Mouse (Mus musculus) gastrocnemius, adult 2 months (tissue): ENCODE data around the gene Slc25a20. TPM values are rescaled to one million over a fixed set of nuclear protein-coding genes. Genes with fewer than 3 reads are reported as not detected.
"Not testable (repeated sequence)": the region's sequence is repeated elsewhere in the genome, so short reads cannot be mapped to it uniquely, and the experiment has no call there.

Experiments used
- DNase-seq: peaks from one replicate; pipeline ENCODE4 v3.0.0; 2022
- H3K27ac ChIP-seq: fragments of 200-600 bp; 2 replicates; pipeline ENCODE4 v1.8.1; 2022; ENCODE audit warnings: mild to moderate bottlenecking
- H3K4me3 ChIP-seq: fragments of 200-600 bp; 2 replicates; pipeline ENCODE4 v1.8.1; 2022; ENCODE audit warnings: mild to moderate bottlenecking, moderate library complexity
- CTCF ChIP-seq: fragments of 200-600 bp; IDR thresholded peaks from 2 replicates; pipeline ENCODE4 v1.8.1; 2022; ENCODE audit warnings: antibody characterized with exemption, mild to moderate bottlenecking, moderate library complexity
- intact Hi-C: fragments of 180-260 bp; cut with DNase I; formaldehyde crosslinking; loops from one replicate; pipeline ENCODE4 v1.15.1; 2025
- total RNA-seq, 2 experiments: library from RNA; stranded (reverse); gene quantifications; 2 replicates each; pipeline ENCODE4 v1.2.3; 2021

Slc25a20 gene
- total RNA-seq, 2 experiments from 2014 or later: 55.2 to 96.6 TPM

DNA sequence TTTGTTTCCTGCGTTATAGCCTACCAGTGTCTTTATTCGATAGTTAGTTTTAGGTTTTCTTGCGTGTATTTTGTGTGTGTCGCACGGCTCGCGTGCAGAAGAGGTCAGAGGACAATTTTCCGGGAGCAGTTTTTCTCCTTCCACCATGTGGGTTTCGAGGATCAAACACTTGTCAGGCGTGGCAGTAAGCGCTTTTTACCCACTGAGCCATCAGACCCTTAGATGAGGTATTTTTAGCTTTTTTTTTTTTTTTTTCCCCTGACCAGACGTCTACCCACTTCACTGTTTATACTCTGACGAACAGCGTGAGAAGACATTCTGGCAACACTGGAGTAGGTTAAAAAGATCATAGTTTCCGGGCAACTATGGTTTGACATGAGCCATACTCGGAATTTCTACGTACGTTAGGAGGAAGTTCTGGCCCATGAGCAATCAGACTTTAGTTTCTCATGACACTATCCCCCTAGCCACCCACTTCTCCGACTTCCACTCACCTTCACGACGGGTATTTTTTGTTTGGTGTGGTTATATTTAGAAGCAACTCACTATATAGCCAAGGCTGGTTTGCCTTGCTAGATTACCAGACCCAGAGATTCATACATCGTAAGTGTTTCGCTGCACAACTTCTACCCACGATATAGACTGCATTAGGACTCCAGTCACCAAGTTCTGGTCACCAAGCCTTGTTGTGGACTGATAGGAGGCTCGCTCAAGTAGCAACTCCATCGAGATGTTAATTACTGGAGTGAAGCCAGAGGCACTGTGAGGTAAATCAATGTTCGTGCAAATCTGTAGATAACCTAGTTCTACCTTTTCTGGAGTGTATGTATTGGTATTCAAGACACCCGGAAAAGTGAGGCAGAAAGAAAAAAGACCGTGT is 12.1 kb upstream of the Slc25a20 start:
- DNase-seq: no peak
- intact Hi-C loops: loop anchor here (2.0 to 5.0 kb wide), 2 partner anchors 42 to 83 kb away; partner anchors contain the start of gene Ndufaf3
- no peak for TF ChIP-seq CTCF

DNA sequence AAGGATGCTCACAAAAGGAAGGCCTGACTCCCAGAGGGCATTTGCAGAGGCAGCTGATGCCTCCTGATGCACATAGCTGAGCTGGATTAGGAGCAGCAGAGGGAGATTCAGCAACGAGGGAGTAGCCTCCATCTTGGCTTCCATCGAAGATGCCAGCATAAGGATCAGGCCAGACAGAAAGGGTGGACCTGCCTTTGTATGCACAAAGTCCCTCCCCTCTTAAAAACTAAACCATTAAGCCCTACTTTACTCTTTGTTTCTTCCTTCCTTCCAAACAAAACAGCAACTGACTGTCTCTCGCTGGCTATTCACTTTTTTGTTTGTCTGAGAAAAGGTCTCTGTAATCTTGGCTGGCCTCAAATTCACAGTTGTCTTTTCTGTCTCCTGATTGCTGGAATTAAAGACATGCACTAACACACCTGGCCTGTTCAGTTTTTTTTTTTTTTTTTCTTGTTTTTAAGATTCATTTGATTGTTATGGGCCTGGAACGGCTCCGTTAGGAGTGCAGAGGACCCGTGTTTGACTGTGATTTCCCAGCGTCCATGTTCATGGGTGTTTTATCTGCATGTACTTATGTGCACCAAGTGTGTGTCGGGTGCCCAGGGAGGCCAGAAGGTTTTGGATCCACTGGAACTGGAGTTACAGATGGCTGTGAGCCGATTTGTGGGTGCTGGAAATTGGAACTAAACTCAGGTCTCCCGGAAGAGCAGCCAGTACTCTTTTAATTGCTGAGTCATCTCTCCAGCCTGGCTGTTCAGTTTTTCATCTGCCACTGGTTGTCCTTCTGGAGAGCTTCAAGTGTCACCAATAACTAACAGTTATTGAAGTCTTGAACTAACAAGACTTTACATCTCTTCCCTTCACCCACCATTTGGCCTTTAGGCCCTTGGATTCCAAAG is 7.1 kb upstream of the Slc25a20 start:
- Histone ChIP-seq H3K4me3 (no peak overlapping the region), H3K27ac (peak overlapping the region; percentile 24; the same call in 1 of the 2 replicates)
- DNase-seq: no peak
- TF ChIP-seq CTCF: no peak
- intact Hi-C loops: loop anchor here (5.0 kb wide), 1 partner anchor 37 kb away; no protein-coding TSS in a partner anchor

More for the DNA sequence above, 12.1 kb upstream of the Slc25a20 start:
- peak overlapping the region; percentile 90 for H3K27ac ChIP-seq
- peak overlapping the region; percentile 98 for H3K4me3 ChIP-seq

DNA sequence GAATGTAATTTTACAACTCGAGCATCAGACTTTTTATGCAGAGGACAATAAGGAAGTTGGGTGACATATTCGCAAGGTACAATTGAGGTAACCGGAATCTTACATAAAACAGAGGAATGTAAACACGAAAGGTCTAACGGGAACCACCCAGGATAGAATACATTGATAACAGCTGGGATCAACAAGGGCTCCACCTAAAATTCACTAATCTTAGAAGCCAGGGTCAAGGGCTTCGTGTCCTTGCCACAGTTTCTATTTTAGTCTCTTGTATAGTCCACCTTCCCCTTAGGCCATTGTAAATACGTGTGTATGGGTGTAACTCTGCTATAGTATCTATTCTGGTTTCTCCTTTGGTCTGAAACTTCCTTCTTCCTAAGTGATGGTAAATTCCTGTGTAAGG is 6.0 kb upstream of the Slc25a20 start:
- intact Hi-C loops: not testable (repeated sequence)

DNA sequence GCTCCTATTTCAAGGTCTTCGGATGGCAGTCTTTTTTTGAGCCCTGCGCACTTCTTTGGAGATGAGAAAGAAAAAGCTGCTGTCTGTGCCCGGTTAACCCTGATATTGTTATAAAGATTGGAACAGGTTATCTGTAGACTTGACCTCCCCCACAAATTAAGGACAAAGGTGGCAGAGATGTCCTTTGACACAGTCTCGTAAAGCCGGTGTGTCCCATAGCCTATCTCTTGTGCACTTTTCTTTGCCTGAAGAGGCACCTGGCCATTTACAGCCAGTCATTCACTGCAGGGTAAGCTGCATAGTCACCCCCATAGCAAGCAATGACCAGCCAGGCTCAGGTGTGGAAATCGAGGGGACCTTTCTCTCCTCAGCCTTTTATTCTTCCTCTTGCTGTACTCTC is 772 bp downstream of the Slc25a20 start:
- intact Hi-C loops: no loop called here
- no peak for TF ChIP-seq CTCF
- DNase-seq: no peak
- peak overlapping the region; percentile 87 for H3K4me3 ChIP-seq
- peak overlapping the region; percentile 87 for H3K27ac ChIP-seq

More for the DNA sequence above, 6.0 kb upstream of the Slc25a20 start:
- not testable (repeated sequence) for DNase-seq, H3K4me3 ChIP-seq, H3K27ac ChIP-seq

GRCm38 (mm10) chr9:108669875-108670274 is 8.0 kb downstream of the Slc25a20 start:
- intact Hi-C loops: no loop called here
- Histone ChIP-seq H3K27ac (no peak overlapping the region), H3K4me3 (no peak overlapping the region)
- DNase-seq: no peak
- TF ChIP-seq CTCF: peak; percentile 31; the same call in 1 of the 2 replicates

DNA sequence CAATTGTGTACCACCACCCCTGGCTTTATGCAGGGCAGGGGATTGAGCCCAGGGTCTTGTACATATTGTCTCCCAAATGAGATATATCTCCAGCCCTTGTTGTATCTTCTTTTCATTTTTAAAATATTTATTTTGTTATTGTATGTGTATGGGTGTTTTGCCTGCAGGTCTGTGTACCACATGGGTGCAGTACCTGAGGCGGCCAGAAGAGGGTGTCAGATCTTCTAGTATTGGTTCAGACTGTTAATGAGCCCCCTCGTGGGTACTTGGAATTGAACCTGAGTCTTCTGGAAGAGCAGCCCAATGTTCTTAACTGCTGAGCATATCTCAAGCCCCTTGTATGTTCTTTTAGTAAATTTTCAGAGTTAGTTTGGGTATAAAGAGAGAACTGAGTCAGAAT is 11.3 kb downstream of the Slc25a20 start:
- peak; percentile 53 for TF ChIP-seq CTCF
- no peak overlapping the region for H3K4me3 ChIP-seq
- DNase-seq: no peak
- H3K27ac ChIP-seq: no peak overlapping the region
- intact Hi-C loops: no loop called here

DNA sequence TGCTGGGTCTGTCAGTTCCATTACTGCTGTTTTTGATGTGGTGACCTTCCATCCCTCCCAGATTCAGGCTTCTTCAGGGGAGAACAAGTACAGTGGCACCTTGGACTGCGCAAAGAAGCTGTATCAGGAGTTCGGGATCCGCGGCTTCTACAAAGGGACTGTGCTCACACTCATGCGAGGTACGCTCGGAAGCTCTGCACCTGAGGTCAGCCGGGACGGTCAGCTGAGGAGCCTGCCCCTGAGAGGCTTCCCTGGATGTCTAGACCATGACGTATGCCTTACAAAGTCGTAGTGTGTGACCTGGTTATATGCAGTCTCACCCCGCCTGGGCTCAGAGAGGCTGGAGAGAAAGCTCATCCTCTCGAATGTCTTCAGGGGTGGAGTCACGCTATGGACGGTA is 18.1 kb downstream of the Slc25a20 start:
- intact Hi-C loops: no loop called here
- no peak overlapping the region for H3K4me3 ChIP-seq

DNA sequence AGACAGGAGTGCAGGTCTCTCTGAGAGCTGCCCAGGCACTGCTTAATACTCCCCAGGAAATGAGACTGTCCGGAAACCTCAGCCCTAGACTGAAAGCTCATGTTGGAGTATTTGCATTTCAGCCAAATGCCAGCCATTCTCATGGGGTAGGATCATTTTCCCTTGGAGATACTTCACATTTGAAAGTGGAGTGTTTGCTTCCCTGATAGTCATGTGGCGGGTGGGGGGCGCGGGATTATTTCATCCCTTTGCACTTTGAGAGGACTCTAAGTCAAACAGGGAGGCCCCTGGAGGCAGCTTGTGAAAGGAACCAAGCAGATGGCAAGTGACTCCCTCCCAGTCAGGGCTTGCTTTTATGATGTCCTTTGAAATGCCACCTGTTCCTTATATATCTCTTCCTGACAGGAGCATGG is 24.6 kb downstream of the Slc25a20 start:
- intact Hi-C loops: no loop called here

More for the DNA sequence above, 18.1 kb downstream of the Slc25a20 start:
- DNase-seq: no peak
- TF ChIP-seq CTCF: no peak
- H3K27ac ChIP-seq: no peak overlapping the region

GRCm38 (mm10) chr9:108687181-108687580 is 25.3 kb downstream of the Slc25a20 start:
- no peak for TF ChIP-seq CTCF
- intact Hi-C loops: no loop called here
- DNase-seq: no peak

More for the DNA sequence above, 24.6 kb downstream of the Slc25a20 start:
- TF ChIP-seq CTCF: no peak; the same call in 1 of the 2 replicates
- DNase-seq: peak; percentile 59
- Histone ChIP-seq H3K27ac (peak overlapping the region; percentile 85), H3K4me3 (peak overlapping the region; percentile 17; the same call in 1 of the 2 replicates)

DNA sequence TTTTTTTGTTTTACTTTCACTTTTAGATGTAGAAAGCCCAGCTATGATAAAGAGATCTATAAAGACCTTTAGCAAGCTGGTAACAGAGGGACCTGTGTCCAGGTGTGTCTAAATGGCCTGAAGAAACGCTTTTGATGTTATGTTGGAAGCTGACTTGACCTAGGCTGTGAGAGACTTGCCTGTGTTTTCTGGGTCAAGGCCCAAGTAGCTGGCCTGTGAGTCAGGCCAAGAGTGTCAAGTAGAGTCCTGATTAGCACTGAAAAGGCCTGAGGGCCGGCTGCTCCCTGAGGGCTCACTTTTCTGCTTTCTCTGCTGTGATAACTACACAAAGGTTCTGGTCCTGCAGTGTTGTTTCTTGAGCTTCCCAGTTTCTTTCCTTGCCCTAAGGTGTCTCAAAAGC is 25.8 kb downstream of the Slc25a20 start:
- H3K27ac ChIP-seq: peak overlapping the region; percentile 85
- no peak overlapping the region for H3K4me3 ChIP-seq
- DNase-seq: peak; percentile 41
- no peak for TF ChIP-seq CTCF
- intact Hi-C loops: no loop called here

More at GRCm38 (mm10) chr9:108687181-108687580, 25.3 kb downstream of the Slc25a20 start:
- no peak overlapping the region for H3K4me3 ChIP-seq
- peak overlapping the region; percentile 85 for H3K27ac ChIP-seq

- peak; percentile 62 for DNase-seq
- intact Hi-C loops: no loop called here
- TF ChIP-seq CTCF: no peak
- Histone ChIP-seq H3K4me3 (no peak overlapping the region), H3K27ac (peak overlapping the region; percentile 85)
These were observed 26.6 kb downstream of the Slc25a20 start for GRCm38 (mm10) chr9:108688451-108688850.

DNA sequence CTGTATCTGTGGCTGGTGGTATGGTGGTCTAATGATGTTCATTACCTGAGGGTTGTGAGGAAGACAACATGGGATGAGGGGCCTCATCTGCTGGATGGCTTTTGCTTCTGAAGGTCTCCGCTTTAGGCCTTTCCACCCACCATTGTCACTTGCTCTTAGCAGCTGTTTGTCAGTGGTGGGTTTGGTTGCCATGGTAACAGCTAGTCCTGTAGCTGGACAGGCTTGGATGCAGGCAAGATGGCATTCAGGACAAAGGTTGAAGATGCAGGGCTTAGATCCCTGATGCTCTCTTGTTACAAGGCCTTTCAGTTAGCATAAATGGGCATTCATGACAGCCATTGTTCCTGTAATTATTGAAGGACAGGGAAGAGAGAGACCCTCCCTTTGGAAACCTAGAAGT is 27.2 kb downstream of the Slc25a20 start, which contains the start of gene Prkar2a:
TSS of gene Prkar2a (plus strand) at position 209 of the 400 bp plus-strand sequence.
- intact Hi-C loops: no loop called here
- no peak for DNase-seq
- H3K27ac ChIP-seq: peak within 1 kb of the TSS; percentile 85
- no peak for TF ChIP-seq CTCF
- H3K4me3 ChIP-seq: no peak within 1 kb of the TSS
